Mouse (Mus musculus) cerebellum, adult 2 months (tissue): ENCODE results near the gene Lactb. TPM values are rescaled to one million over a fixed set of nuclear protein-coding genes. Genes with fewer than 3 reads are reported as not detected.

Source experiments
- DNase-seq, 2 experiments: peaks; one replicate each; pipeline ENCODE4 v3.0.0; 2021
- H3K27ac ChIP-seq: fragments of 200-500 bp; 2 replicates; pipeline ENCODE4 v1.5.1; 2012; ENCODE audit warnings: low read length, control low read depth, inconsistent platforms; ENCODE audit not compliant: insufficient read depth
- H3K27me3 ChIP-seq: fragments of 200-500 bp; 2 replicates; pipeline ENCODE4 v1.6.1; 2012; ENCODE audit warnings: inconsistent platforms, mild to moderate bottlenecking, low read length, moderate library complexity; ENCODE audit not compliant: control insufficient read depth, insufficient read depth
- H3K4me1 ChIP-seq: fragments of 200-500 bp; 2 replicates; pipeline ENCODE4 v1.6.1; 2011; ENCODE audit warnings: low read length; ENCODE audit not compliant: control insufficient read depth, insufficient read depth
- H3K4me3 ChIP-seq: fragments of 200-500 bp; replicated peaks from 2 replicates; pipeline ENCODE3; 2011; ENCODE audit warnings: mild to moderate bottlenecking, low read depth, low read length, control low read depth; ENCODE audit not compliant: insufficient read depth
- CTCF ChIP-seq: fragments of 200-500 bp; IDR thresholded peaks from 2 replicates; pipeline ENCODE4 v1.5.1; 2011; ENCODE audit warnings: low read depth, mild to moderate bottlenecking, control low read depth, low read length, moderate library complexity, borderline replicate concordance; ENCODE audit not compliant: insufficient read depth
- POLR2A ChIP-seq: fragments of 200-500 bp; IDR thresholded peaks from 2 replicates; pipeline ENCODE4 v1.6.1; 2011; ENCODE audit warnings: low read length, control low read depth, borderline replicate concordance; ENCODE audit not compliant: insufficient read depth
- WGBS: fragments of 180-500 bp; shearing (Covaris S2); methylation state at CpG from one replicate; pipeline ENCODE4 v1.1.7; 2018; 5-methylcytosine and 5-hydroxymethylcytosine counted together
- polyA plus RNA-seq: library from polyadenylated mRNA; depleted of rRNA; stranded (reverse); fragments of >200 nt; gene quantifications from 2 replicates; pipeline ENCODE4 v1.2.3, GENCODE M21; 2012

Lactb gene
- polyA plus RNA-seq, 1 experiment, result 13.2 TPM

DNA sequence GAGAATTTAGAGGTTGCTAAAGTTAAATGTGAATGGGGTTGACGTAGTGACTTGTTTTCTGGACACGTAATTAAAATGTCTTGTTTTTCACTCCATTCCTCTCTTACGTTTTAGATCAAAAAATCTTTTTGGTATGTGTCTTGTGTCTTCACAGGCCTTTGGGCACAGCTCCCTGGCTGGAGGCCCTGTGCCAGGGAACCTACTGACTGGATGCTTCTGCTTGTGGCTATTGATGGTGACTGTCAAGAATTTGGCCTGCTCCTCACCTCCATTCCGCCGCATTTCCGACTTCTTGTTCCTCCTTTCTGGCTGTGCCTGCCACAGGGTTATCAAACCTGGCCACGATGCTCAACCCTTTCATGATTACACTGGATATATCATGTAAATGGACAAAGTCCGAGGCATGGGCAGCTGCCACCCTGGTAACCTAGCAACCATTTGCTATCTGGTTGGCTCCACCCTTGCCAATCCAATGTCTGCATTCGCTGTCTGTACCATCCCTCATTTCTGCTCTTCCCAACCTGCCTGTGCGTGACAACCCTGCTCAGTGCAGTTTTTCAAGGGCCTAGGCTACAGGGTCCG is 30.0 kb upstream of the Lactb start:
- Histone ChIP-seq H3K27me3 (no peaks in the 10 kb centered on the region), H3K4me3 (peak overlapping the region; percentile 6), H3K27ac (no peak overlapping the region), H3K4me1 (peaks cover 19% of the 10 kb centered on the region)
- 32% methylated on average over 11 of the region's 11 CpGs for WGBS
- TF ChIP-seq CTCF (no peak), POLR2A (no peak)
- DNase-seq, result peak; percentile 56 to 61

DNA sequence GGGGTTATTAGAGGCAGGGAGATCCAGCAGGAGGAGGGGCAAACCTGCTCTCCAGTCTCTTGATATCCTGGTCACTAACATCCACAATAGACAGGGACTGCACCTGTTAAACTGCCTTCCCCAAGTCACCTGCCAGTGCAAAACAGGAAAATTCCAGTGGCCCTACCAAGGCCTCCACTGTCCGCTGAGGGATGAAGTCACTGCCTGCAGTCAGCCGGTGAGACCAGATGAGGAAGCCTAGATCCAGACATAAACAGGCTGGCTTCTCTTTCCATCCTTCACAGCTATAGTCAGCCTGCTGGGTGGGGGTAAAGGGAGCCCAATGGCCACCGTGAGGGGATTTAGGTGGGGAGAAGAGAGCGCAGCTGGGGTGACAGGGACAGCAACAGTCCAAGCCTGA is 28.4 kb upstream of the Lactb start:
- no peaks in the 10 kb centered on the region for H3K27me3 ChIP-seq
- peaks cover 19% of the 10 kb centered on the region for H3K4me1 ChIP-seq
- H3K4me3 ChIP-seq, result no peak overlapping the region
- TF ChIP-seq CTCF (no peak), POLR2A (no peak)
- no peak for DNase-seq
- 79% methylated on average over 4 of the region's 4 CpGs for WGBS
- H3K27ac ChIP-seq, result no peak overlapping the region

DNA sequence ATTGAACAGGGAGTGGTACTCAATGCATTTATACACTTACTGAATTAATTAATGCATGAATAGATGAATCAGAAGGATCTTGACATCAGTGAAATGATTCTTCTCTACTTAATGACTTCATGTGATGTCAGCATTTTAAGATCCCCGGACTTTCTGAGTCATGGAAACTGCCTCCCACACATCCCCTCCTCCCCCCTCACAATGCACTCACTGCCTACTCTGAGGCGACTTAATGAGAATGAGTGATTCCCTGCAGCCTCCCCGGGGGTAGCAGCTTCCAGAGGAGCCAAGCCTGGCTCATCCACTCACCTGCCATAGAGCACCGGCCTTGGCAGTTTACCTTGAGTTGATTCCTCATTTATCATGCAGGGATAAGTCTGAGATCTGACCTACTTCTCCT is 27.9 kb upstream of the Lactb start:
- Histone ChIP-seq H3K27ac (no peak overlapping the region), H3K27me3 (no peaks in the 10 kb centered on the region), H3K4me3 (no peak overlapping the region), H3K4me1 (peaks cover 19% of the 10 kb centered on the region)
- WGBS, result 32% methylated on average over 4 of the region's 4 CpGs
- no peak for DNase-seq
- TF ChIP-seq CTCF (no peak), POLR2A (no peak)

DNA sequence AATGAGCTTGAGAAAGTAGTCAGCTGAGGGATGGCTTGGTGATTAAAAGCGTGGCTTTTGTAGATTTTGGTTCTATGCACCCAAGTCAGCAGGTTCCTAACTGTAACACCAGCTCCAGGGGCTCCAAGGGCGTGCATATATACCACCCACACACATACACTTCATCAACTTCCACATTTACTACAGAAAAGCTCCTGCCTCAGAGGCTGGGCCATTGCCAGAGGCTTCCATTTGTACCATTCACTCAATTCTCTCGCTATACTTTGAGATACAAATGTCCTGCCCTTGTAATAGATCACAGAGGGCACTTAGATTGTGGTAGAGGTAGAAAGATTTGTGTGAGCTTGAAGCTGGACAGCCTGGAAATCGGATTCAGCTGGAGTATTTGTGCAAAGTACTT is 26.2 kb upstream of the Lactb start:
- 78% methylated on average over 4 of the region's 4 CpGs for WGBS

DNA sequence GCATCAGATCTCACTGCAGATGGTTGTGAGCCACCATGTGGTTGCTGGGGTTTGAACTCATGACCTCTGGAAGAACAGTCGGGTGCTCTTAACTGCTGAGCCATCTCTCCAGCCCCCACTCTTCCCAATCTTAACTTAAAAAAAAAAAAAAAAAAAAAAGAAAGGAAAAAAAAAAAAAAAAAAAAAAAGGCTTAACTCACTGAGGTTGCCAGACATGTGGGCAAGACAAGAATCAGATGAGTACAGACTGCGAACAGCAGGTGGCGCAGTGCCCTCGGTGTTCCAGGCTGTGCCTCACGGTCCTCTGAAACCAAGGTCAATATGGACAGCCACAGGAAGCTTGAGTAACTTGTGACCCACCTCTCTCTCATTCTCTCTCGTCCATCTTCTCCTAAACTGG is 25.8 kb upstream of the Lactb start:
- peak; percentile 77 to 82 for DNase-seq
- H3K27me3 ChIP-seq, result no peaks in the 10 kb centered on the region
- TF ChIP-seq POLR2A (no peak), CTCF (peak; percentile 95)
- peaks cover 14% of the 10 kb centered on the region; the same call in 1 of the 2 replicates for H3K4me1 ChIP-seq
- WGBS, result 4% methylated on average over 6 of the region's 6 CpGs
- no peak overlapping the region for H3K27ac ChIP-seq
- no peak overlapping the region for H3K4me3 ChIP-seq

More for the DNA sequence above, 26.2 kb upstream of the Lactb start:
- TF ChIP-seq POLR2A (no peak), CTCF (no peak)
- peaks cover 17% of the 10 kb centered on the region for H3K4me1 ChIP-seq
- H3K4me3 ChIP-seq, result no peak overlapping the region
- no peak for DNase-seq
- no peak overlapping the region for H3K27ac ChIP-seq
- no peaks in the 10 kb centered on the region for H3K27me3 ChIP-seq

DNA sequence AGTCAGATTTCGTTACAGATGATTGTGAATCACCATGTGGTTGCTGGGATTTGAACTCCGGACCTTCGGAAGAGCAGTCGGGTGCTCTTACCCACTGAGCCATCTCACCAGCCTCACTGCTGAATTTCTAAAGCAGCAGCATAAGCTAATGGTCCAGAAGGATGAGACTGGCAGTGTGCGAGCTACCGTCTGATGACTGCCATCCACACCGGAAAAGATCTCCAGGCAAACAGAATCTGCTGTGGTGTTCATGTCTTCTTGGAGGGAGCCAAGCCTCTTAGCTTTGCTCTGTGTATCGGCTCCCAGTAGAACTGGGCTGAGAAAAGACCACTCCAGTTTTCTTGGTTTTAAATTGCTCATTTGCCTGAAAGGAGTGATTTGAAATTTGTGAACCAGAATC is 24.4 kb upstream of the Lactb start:
- no peak overlapping the region for H3K27ac ChIP-seq
- DNase-seq, result no peak
- TF ChIP-seq CTCF (no peak), POLR2A (no peak)
- no peaks in the 10 kb centered on the region for H3K27me3 ChIP-seq
- 0 out of 2 replicates have a peak, but pooled peaks cover 3% of the 10 kb centered on the region for H3K4me1 ChIP-seq
- WGBS, result 83% methylated on average over 8 of the region's 8 CpGs
- H3K4me3 ChIP-seq, result no peak overlapping the region

DNA sequence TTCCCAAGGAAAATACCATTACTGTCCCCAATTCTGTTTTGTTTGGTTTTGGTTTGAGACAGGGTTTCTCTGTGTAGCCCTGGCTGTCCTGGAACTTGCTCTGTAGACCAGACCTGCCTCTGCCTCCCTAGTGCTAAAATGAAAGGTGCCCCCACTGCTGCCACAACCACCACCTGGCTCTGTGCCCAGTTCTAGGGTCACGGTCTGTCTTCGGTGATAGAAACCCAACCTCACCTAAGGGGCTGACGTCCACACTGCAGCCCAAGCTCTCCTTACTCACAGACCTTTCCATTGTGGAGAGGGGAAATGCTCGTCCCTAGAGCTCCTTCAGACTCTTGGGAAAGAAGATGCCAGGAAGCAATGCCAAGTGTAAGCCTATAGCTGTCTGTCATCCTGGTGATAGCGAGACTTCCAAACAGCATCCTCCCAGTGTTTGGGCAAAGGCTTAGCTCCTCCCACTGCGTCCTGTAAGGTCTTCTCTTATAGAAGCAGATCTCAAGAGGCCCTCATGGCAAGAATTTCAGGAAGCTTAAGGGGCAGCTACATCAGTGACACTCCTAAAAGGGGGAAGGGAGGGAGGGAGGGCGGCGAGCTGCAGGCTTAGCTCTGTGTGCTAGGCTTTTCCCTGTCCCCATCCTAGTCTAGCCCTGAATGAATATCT is 16.6 kb upstream of the Lactb start:
- no peak for DNase-seq
- TF ChIP-seq CTCF (no peak), POLR2A (no peak)
- Histone ChIP-seq H3K27ac (no peak overlapping the region), H3K4me1 (no peaks in the 10 kb centered on the region), H3K27me3 (no peaks in the 10 kb centered on the region), H3K4me3 (no peak overlapping the region)
- 65% methylated on average over 8 of the region's 8 CpGs for WGBS

DNA sequence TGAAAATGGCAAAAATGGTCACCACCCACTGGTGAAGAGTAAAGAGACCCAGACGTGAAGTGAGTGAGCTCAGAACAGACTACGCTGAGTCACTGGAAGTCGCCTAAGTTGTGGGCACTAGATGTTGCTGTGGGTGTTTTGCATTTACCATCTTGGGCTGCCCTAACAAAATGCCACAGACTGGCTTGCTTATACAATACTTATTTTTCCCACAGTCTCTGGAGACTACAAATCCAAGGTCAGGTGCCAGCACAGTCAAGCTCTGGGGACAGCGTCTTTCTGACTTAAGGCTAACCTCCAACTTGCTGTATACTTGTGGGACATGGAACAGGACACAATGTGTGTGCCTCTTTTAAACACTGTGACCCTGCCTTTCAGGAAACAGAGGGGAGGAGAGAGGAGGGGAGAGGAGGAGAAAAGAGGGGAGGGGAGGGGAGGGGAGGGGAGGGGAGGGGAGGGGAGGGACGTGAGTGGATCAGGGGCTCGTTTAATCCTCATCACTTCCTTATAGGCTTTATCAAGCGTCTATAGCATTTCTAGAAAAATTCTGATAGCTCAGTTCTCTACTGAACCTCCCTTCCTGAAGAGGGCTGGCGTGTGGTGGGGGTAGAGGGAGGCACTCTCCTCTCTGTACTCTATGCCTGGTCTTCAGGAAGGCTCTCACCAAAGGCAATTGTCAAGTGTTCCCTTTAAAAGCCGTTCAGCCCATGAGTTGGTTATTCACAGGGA is 15.9 kb upstream of the Lactb start:
- Histone ChIP-seq H3K27me3 (no peaks in the 10 kb centered on the region), H3K4me1 (no peaks in the 10 kb centered on the region), H3K4me3 (no peak overlapping the region), H3K27ac (no peak overlapping the region)
- no peak for TF ChIP-seq CTCF
- TF ChIP-seq POLR2A, result no peak
- 69% methylated on average over 9 of the region's 9 CpGs for WGBS
- no peak for DNase-seq
